Mouse (Mus musculus): ENCODE data around the gene Mfsd4b3. TPM values are rescaled to one million over a fixed set of nuclear protein-coding genes. Genes with fewer than 3 reads are reported as not detected.

Mfsd4b3 gene
- polyA plus RNA-seq (2017; shearing (Covaris generic)), result not detected

DNA sequence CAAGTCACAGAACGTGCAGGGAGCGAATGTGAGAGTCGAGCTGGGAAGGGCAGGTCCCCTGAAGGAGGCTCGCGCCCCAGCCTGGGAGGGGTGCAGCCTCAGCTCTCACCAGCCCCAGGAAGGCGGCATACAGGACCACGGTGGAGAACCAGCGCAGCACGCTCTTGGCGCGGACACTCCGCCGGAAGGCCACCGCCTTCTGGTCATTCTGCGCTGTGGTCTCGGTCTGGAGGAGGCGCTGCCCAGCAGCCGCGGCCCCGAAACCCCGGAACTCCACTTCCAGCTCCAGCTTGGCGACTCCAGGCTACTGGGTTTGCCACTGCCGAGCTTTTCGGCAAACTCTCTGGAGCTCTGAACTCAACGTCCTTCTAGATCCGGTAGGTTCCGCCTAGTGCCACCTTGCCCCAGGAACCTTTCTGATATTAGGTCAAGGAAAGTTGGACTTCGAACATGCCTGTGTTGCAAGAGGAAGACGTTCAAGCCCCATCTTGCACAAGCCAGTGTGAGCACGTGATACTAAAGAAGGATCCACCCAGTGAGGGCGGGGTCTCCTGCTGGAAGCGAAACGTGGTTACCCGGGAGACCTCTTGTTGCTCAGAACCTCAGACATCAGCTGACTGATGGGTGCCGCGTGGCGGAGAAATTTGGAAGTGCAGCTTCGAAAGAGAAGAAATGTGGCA lies at the start of gene Mfsd4b3:
TSS of gene Mfsd4b3 (minus strand) at position 393 of the 680 bp plus-strand sequence.

GRCm38 (mm10) chr10:39986466-39986865 lies 26.5 kb upstream of the Mfsd4b3 start, which contains the start of gene Mfsd4b5:
Mfsd4b5 (minus strand) TSS chr10:39986646.

DNA sequence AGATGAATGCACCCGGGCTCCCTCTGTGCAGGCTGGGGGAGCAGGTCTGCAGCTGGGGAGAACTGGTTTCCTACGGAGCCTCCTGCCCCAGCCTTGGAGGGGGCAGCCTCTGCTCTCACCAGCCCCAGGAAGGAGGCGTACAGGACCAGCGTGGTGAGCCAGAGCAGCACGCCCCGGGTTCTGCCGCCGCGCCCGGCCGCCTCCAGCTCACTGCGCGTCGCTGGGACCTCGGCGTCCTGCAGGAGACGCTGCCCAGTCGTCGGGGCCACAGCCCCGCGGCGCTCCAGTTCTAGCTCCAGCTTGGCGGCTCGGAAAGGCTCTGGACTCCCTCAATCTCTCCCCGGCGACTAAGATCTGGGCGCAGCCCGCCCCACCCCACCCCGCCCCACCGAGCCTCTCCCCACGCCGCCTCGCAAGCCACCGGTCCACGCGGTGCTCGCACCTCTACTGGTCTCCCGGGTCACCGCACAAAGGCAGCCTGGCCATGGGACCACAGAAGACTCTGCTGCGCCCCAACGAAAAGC lies 33.3 kb downstream of the Mfsd4b3 start, which contains the start of gene Mfsd4b2:
TSS of gene Mfsd4b2 (minus strand) at position 308 of the 524 bp plus-strand sequence.

DNA sequence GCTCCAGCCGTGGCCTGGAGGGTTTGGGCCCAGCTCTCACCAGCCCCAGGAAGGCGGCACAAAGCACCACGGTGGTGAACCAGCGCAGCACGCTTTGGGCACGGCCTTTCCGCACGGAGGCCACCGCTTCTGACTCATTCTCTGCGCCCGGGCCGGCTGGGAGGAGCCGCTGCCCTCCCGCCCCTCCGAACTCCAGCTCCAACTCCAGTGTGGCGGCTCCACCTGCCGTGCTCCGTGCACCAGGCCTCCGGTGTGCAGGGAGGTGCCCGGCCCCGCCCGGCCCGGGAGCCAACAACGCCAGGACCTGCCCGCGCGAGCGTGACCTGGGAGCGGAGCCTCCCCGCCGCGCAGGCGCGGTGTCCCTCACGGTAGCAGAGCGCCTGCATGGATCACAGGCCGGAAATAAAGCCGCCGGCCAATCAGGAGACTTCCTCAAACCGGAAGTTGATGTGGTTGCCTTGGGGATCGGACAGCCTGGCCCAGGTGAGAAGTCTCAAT lies 61.0 kb downstream of the Mfsd4b3 start, which contains the start of gene Mfsd4b4:
TSS of gene Mfsd4b4 (minus strand) at position 365 of the 498 bp plus-strand sequence.

Other genes with a start within 250 kb of the Mfsd4b3 start
- 12.1 TPM for gene Rev3l, start 228.0 kb downstream of the Mfsd4b3 start, polyA plus RNA-seq (2017; shearing (Covaris generic))
- 5.8 TPM for gene Mfsd4b4, start 60.9 kb downstream of the Mfsd4b3 start, polyA plus RNA-seq (2017; shearing (Covaris generic))
- gene Mfsd4b2, start 33.2 kb downstream of the Mfsd4b3 start, polyA plus RNA-seq (2017; shearing (Covaris generic)), result not detected
- not detected for gene Mfsd4b5, start 26.5 kb upstream of the Mfsd4b3 start, polyA plus RNA-seq (2017; shearing (Covaris generic))
- not detected for gene Mfsd4b1, start 65.1 kb upstream of the Mfsd4b3 start, polyA plus RNA-seq (2017; shearing (Covaris generic))
- gene Slc16a10, start 182.1 kb upstream of the Mfsd4b3 start, polyA plus RNA-seq (2017; shearing (Covaris generic)), result 1.9 TPM

All from inflammation-experienced regulatory T-cells, adult 16 weeks (primary cell).